Mouse (Mus musculus) stomach, embryonic 16.5 days (tissue): ENCODE results near the gene Nat10. TPM values are rescaled to one million over a fixed set of nuclear protein-coding genes. Genes with fewer than 3 reads are reported as not detected.
A peak's percentile ranks its signal among the peaks of the same experiment; 100 is the strongest.

Source experiments
- ATAC-seq: fragments of 200-750 bp; cut with Nextera tagmentation; 2 replicates; pipeline ENCODE4 v1.8.0; 2017; ENCODE audit warnings: moderate number of reproducible peaks, moderate TSS enrichment; ENCODE audit not compliant: insufficient read depth, low FRiP score
- H3K27ac ChIP-seq: fragments of 300-500 bp; sonication (generic); 2 replicates; pipeline ENCODE4 v1.5.1; 2014; ENCODE audit warnings: low read length
- H3K27me3 ChIP-seq: fragments of 300-500 bp; sonication (generic); 2 replicates; pipeline ENCODE4 v1.6.1; 2014; ENCODE audit warnings: low read length, control low read depth, mixed read lengths; ENCODE audit not compliant: control insufficient read depth, insufficient read depth
- H3K36me3 ChIP-seq: fragments of 300-500 bp; sonication (generic); 2 replicates; pipeline ENCODE4 v1.6.1; 2014; ENCODE audit warnings: low read length; ENCODE audit not compliant: control insufficient read depth, insufficient read depth
- H3K4me1 ChIP-seq: fragments of 300-500 bp; sonication (generic); 2 replicates; pipeline ENCODE4 v1.6.1; 2014; ENCODE audit warnings: low read length, control low read depth, mixed read lengths; ENCODE audit not compliant: control insufficient read depth, insufficient read depth
- H3K4me2 ChIP-seq: fragments of 300-500 bp; sonication (generic); 2 replicates; pipeline ENCODE4 v1.6.1; 2014; ENCODE audit warnings: low read depth, low read length, mixed read lengths
- H3K4me3 ChIP-seq: fragments of 300-500 bp; sonication (generic); replicated peaks from 2 replicates; pipeline ENCODE4 v1.5.1; 2014; ENCODE audit warnings: mild to moderate bottlenecking, low read length
- H3K9ac ChIP-seq: fragments of 300-500 bp; sonication (generic); 2 replicates; pipeline ENCODE4 v1.6.1; 2014; ENCODE audit warnings: low read length
- H3K9me3 ChIP-seq: fragments of 300-500 bp; sonication (generic); replicated peaks from 2 replicates; pipeline ENCODE4 v1.6.1; 2016; ENCODE audit warnings: low read length, control low read depth; ENCODE audit not compliant: control insufficient read depth
- WGBS: fragments of 180-500 bp; shearing (Covaris S2); extraction: QIAGEN DNeasy Blood & Tissue Kit; methylation state at CpG from one replicate; pipeline ENCODE4 v1.1.7; 2014; 5-methylcytosine and 5-hydroxymethylcytosine counted together
- polyA plus RNA-seq: library from polyadenylated mRNA; unstranded; fragments of >200 nt; fragmentation: Nextera tagmentation; extraction: Ambion mirVana; gene quantifications from 2 replicates; pipeline ENCODE4 v1.2.1, GENCODE M21; 2015

The Nat10 gene
- 27.1 and 27.8 TPM in 2 replicates for polyA plus RNA-seq

- H3K4me1 ChIP-seq = peaks cover 12% of the 10 kb centered on the region; the same call in 1 of the 2 replicates
- under 1% methylated on average over 47 of the region's 47 CpGs for WGBS
- H3K4me2 ChIP-seq = peak within 1 kb of the TSS; percentile 58
- peak within 1 kb of the TSS; percentile 67 for H3K4me3 ChIP-seq
- H3K36me3 ChIP-seq = peaks cover 5% of the 10 kb centered on the region; the same call in 1 of the 2 replicates
- H3K27ac ChIP-seq = peak within 1 kb of the TSS; percentile 73
- H3K9me3 ChIP-seq = no peaks in the 10 kb centered on the region
- peak within 1 kb of the TSS; percentile 71 for H3K9ac ChIP-seq
- ATAC-seq = peak; percentile 97
- H3K27me3 ChIP-seq = no peaks in the 10 kb centered on the region
These were observed at the start of gene Nat10 for GRCm38 (mm10) chr2:103760906-103761716. Gene Nat10 (minus strand): TSS chr2:103761270.

- no peak for ATAC-seq
- 89% methylated on average over 6 of the region's 6 CpGs for WGBS
- Histone ChIP-seq H3K9me3 (no peaks in the 10 kb centered on the region), H3K4me3 (no peak overlapping the region), H3K36me3 (no peaks in the 10 kb centered on the region), H3K27ac (no peak overlapping the region), H3K9ac (no peak overlapping the region), H3K27me3 (no peaks in the 10 kb centered on the region), H3K4me1 (no peaks in the 10 kb centered on the region), H3K4me2 (no peak overlapping the region)
These were observed 49.3 kb upstream of the Nat10 start for GRCm38 (mm10) chr2:103810412-103810811.

- no peak for ATAC-seq
- no peak overlapping the region for H3K4me2 ChIP-seq
- H3K36me3 ChIP-seq = no peaks in the 10 kb centered on the region
- no peak overlapping the region for H3K9ac ChIP-seq
- no peaks in the 10 kb centered on the region for H3K4me1 ChIP-seq
- H3K9me3 ChIP-seq = no peaks in the 10 kb centered on the region
- H3K27me3 ChIP-seq = no peaks in the 10 kb centered on the region
- no peak overlapping the region for H3K27ac ChIP-seq
- no peak overlapping the region for H3K4me3 ChIP-seq
These were observed 47.4 kb upstream of the Nat10 start for GRCm38 (mm10) chr2:103808466-103808865.

- WGBS = 63% methylated on average over 5 of the region's 5 CpGs
- Histone ChIP-seq H3K36me3 (no peaks in the 10 kb centered on the region), H3K27ac (no peak overlapping the region), H3K9ac (no peak overlapping the region), H3K4me2 (no peak overlapping the region), H3K27me3 (no peaks in the 10 kb centered on the region), H3K4me3 (no peak overlapping the region), H3K9me3 (no peaks in the 10 kb centered on the region), H3K4me1 (peaks cover 8% of the 10 kb centered on the region; the same call in 1 of the 2 replicates)
- no peak for ATAC-seq
These were observed 42.9 kb upstream of the Nat10 start for GRCm38 (mm10) chr2:103803770-103804530.

GRCm38 (mm10) chr2:103802422-103802821 is 41.4 kb upstream of the Nat10 start:
- WGBS = 85% methylated on average over 1 of the region's 1 CpGs

GRCm38 (mm10) chr2:103797491-103798009 is 36.5 kb upstream of the Nat10 start, which contains the start of gene Caprin1:
Gene Caprin1 (minus strand): TSS chr2:103797649.
- H3K4me1 ChIP-seq = peaks cover 14% of the 10 kb centered on the region; the same call in 1 of the 2 replicates
- H3K9me3 ChIP-seq = no peaks in the 10 kb centered on the region
- WGBS = 0% methylated on average over 33 of the region's 33 CpGs
- H3K9ac ChIP-seq = peak within 1 kb of the TSS; percentile 97
- peak; percentile 96 for ATAC-seq
- H3K27ac ChIP-seq = peak within 1 kb of the TSS; percentile 100
- H3K36me3 ChIP-seq = 0 out of 2 replicates have a peak, but pooled peaks cover 3% of the 10 kb centered on the region
- peak within 1 kb of the TSS; percentile 100 for H3K4me3 ChIP-seq
- peak within 1 kb of the TSS; percentile 71 for H3K4me2 ChIP-seq
- H3K27me3 ChIP-seq = no peaks in the 10 kb centered on the region

More at GRCm38 (mm10) chr2:103802422-103802821, 41.4 kb upstream of the Nat10 start:
- no peak overlapping the region for H3K4me3 ChIP-seq
- H3K9ac ChIP-seq = no peak overlapping the region
- peaks cover 8% of the 10 kb centered on the region; the same call in 1 of the 2 replicates for H3K4me1 ChIP-seq
- no peaks in the 10 kb centered on the region for H3K27me3 ChIP-seq
- H3K36me3 ChIP-seq = no peaks in the 10 kb centered on the region
- ATAC-seq = no peak
- no peaks in the 10 kb centered on the region for H3K9me3 ChIP-seq
- no peak overlapping the region for H3K4me2 ChIP-seq
- no peak overlapping the region for H3K27ac ChIP-seq

- Histone ChIP-seq H3K27me3 (no peaks in the 10 kb centered on the region), H3K4me3 (peak overlapping the region; percentile 100), H3K4me2 (peak overlapping the region; percentile 71), H3K9ac (peak overlapping the region; percentile 97), H3K9me3 (no peaks in the 10 kb centered on the region), H3K36me3 (0 out of 2 replicates have a peak, but pooled peaks cover 3% of the 10 kb centered on the region), H3K4me1 (peaks cover 17% of the 10 kb centered on the region; the same call in 1 of the 2 replicates), H3K27ac (peak overlapping the region; percentile 100)
- WGBS = 1% methylated on average over 53 of the region's 72 CpGs
- peak; percentile 75 for ATAC-seq
These were observed 35.9 kb upstream of the Nat10 start for GRCm38 (mm10) chr2:103796861-103797466.

- peak overlapping the region; percentile 71 for H3K4me2 ChIP-seq
- H3K4me1 ChIP-seq = peaks cover 17% of the 10 kb centered on the region; the same call in 1 of the 2 replicates
- no peaks in the 10 kb centered on the region for H3K9me3 ChIP-seq
- WGBS = under 1% methylated on average over 42 of the region's 42 CpGs
- peak overlapping the region; percentile 97 for H3K9ac ChIP-seq
- H3K4me3 ChIP-seq = peak overlapping the region; percentile 100
- no peak for ATAC-seq
- H3K36me3 ChIP-seq = 0 out of 2 replicates have a peak, but pooled peaks cover 3% of the 10 kb centered on the region
- no peaks in the 10 kb centered on the region for H3K27me3 ChIP-seq
- peak overlapping the region; percentile 100 for H3K27ac ChIP-seq
These were observed 35.3 kb upstream of the Nat10 start for GRCm38 (mm10) chr2:103796211-103796860.
